Mouse (Mus musculus) hematopoietic stem cell, adult 5-6 weeks (primary cell): ENCODE measurements around the gene Lmbr1. TPM values are rescaled to one million over a fixed set of nuclear protein-coding genes. Genes with fewer than 3 reads are reported as not detected.
"Not testable (repeated sequence)": the region's sequence is repeated elsewhere in the genome, so short reads cannot be mapped to it uniquely, and the experiment has no call there.

Experiments
- ATAC-seq, 2 experiments: fragments of 125-278 bp in 1 of 2; replicated peaks in 1 of 2; 2 replicates each; pipeline ENCODE4 v1.8.0; 2016 to 2017; ENCODE audit warnings: inconsistent platforms in 2 of 2, mild to moderate bottlenecking in 2 of 2, moderate number of reproducible peaks in 2 of 2, low read depth in 1 of 2, moderate TSS enrichment in 1 of 2; ENCODE audit not compliant: low FRiP score in 2 of 2, poor library complexity in 2 of 2, severe bottlenecking in 2 of 2, insufficient read depth in 1 of 2, low TSS enrichment in 1 of 2
- total RNA-seq: library from RNA; stranded (forward); fragments of 172-1452, 232-1000 nt; gene quantifications from 2 replicates; pipeline ENCODE4 v1.2.3, GENCODE M21; 2017

The Lmbr1 gene
- 5.3 and 6.2 TPM in 2 replicates for total RNA-seq

- ATAC-seq, result peak; percentile 95 to 97
These were observed at the start of gene Lmbr1 for GRCm38 (mm10) chr5:29378298-29379036. Gene Lmbr1 (minus strand): TSS chr5:29378390.

- not testable (repeated sequence) for ATAC-seq
These were observed 45.1 kb upstream of the Lmbr1 start for GRCm38 (mm10) chr5:29423330-29423729.

- no peak for ATAC-seq
These were observed 34.9 kb upstream of the Lmbr1 start for GRCm38 (mm10) chr5:29413041-29413440.

- no peak for ATAC-seq
These were observed 32.7 kb upstream of the Lmbr1 start for GRCm38 (mm10) chr5:29410854-29411253.

- ATAC-seq, result no peak
These were observed 20.2 kb upstream of the Lmbr1 start for GRCm38 (mm10) chr5:29398427-29398826.

GRCm38 (mm10) chr5:29388944-29389765, 11.0 kb upstream of the Lmbr1 start:
- ATAC-seq, result peak; percentile 34 to 78; a peak in 3 of 4 replicates

- no peak for ATAC-seq
These were observed 10.2 kb upstream of the Lmbr1 start for GRCm38 (mm10) chr5:29388181-29388943.

GRCm38 (mm10) chr5:29387591-29387990, 9.4 kb upstream of the Lmbr1 start:
- no peak for ATAC-seq

- no peak for ATAC-seq
These were observed 4.6 kb upstream of the Lmbr1 start for GRCm38 (mm10) chr5:29382776-29383175.

GRCm38 (mm10) chr5:29380091-29380490, 1.9 kb upstream of the Lmbr1 start:
- ATAC-seq, result no peak

GRCm38 (mm10) chr5:29377590-29378297, 446 bp downstream of the Lmbr1 start:
- ATAC-seq, result peak in 1 of 2 experiments; percentile 63; a peak in 2 of 4 replicates

GRCm38 (mm10) chr5:29363511-29363910, 14.7 kb downstream of the Lmbr1 start:
- ATAC-seq, result no peak

- no peak for ATAC-seq
These were observed 42.4 kb downstream of the Lmbr1 start for GRCm38 (mm10) chr5:29335836-29336235.

- ATAC-seq, result no peak
These were observed 55.7 kb downstream of the Lmbr1 start for GRCm38 (mm10) chr5:29322503-29322902.

GRCm38 (mm10) chr5:29309191-29309590, 69.0 kb downstream of the Lmbr1 start:
- ATAC-seq, result no peak

GRCm38 (mm10) chr5:29293194-29293593, 85.0 kb downstream of the Lmbr1 start:
- peak; percentile 65 to 72; a peak in 2 of 4 replicates for ATAC-seq

- ATAC-seq, result peak in 1 of 2 experiments; percentile 36; a peak in 1 of 4 replicates
These were observed 88.1 kb downstream of the Lmbr1 start for GRCm38 (mm10) chr5:29290110-29290509.
